Mouse (Mus musculus) lung, postnatal 0 days (tissue): ENCODE measurements around the gene Dgkq. TPM values are rescaled to one million over a fixed set of nuclear protein-coding genes. Genes with fewer than 3 reads are reported as not detected.

Experiments used
- ATAC-seq: fragments of 200-750 bp; cut with Nextera tagmentation; 2 replicates; pipeline ENCODE4 v1.8.0; 2017; ENCODE audit warnings: moderate library complexity
- DNase-seq: peaks from one replicate; pipeline ENCODE4 v3.0.0-alpha.2; 2016; ENCODE audit warnings: low spot score
- H3K27ac ChIP-seq: fragments of 300-500 bp; sonication (generic); 2 replicates; pipeline ENCODE4 v1.5.1; 2014; ENCODE audit warnings: antibody characterized with exemption, mild to moderate bottlenecking, low read length, mixed read lengths
- H3K27me3 ChIP-seq: fragments of 300-500 bp; sonication (generic); replicated peaks from 2 replicates; pipeline ENCODE4 v1.6.1; 2014; ENCODE audit warnings: low read length, mixed read lengths; ENCODE audit not compliant: insufficient read depth
- H3K36me3 ChIP-seq: fragments of 300-500 bp; sonication (generic); 2 replicates; pipeline ENCODE4 v1.6.1; 2014; ENCODE audit warnings: low read length, mixed read lengths; ENCODE audit not compliant: insufficient read depth
- H3K4me1 ChIP-seq: fragments of 300-500 bp; sonication (generic); 2 replicates; pipeline ENCODE4 v1.6.1; 2014; ENCODE audit warnings: antibody characterized with exemption, low read depth, low read length, mixed read lengths; ENCODE audit not compliant: insufficient read depth
- H3K4me2 ChIP-seq: fragments of 300-500 bp; sonication (generic); replicated peaks from 2 replicates; pipeline ENCODE4 v1.6.1; 2014; ENCODE audit warnings: low read depth, mild to moderate bottlenecking, low read length, moderate library complexity, mixed read lengths
- H3K4me3 ChIP-seq: fragments of 300-500 bp; sonication (generic); 2 replicates; pipeline ENCODE4 v1.5.1; 2014; ENCODE audit warnings: low read depth, low read length
- H3K9ac ChIP-seq: fragments of 300-500 bp; sonication (generic); replicated peaks from 2 replicates; pipeline ENCODE4 v1.6.1; 2014; ENCODE audit warnings: low read depth, mild to moderate bottlenecking
- H3K9me3 ChIP-seq: fragments of 300-500 bp; sonication (generic); 2 replicates; pipeline ENCODE4 v1.6.1; 2016; ENCODE audit warnings: low read length, mixed read lengths
- CTCF ChIP-seq: IDR thresholded peaks from 2 replicates; pipeline ENCODE4 v1.5.1; 2016; ENCODE audit warnings: antibody characterized with exemption, mild to moderate bottlenecking
- EP300 ChIP-seq: IDR thresholded peaks from 2 replicates; pipeline ENCODE4 v1.6.1; 2016; ENCODE audit warnings: antibody characterized with exemption, mild to moderate bottlenecking, control low read depth
- WGBS: fragments of 180-500 bp; shearing (Covaris S2); extraction: QIAGEN DNeasy Blood & Tissue Kit; methylation state at CpG from one replicate; pipeline ENCODE4 v1.1.7; 2014; 5-methylcytosine and 5-hydroxymethylcytosine counted together
- polyA plus RNA-seq: library from polyadenylated mRNA; unstranded; fragments of >200 nt; fragmentation: Nextera tagmentation; extraction: Ambion mirVana; gene quantifications from 2 replicates; pipeline ENCODE4 v1.2.1, GENCODE M21; 2015

Dgkq gene
- polyA plus RNA-seq, 1 experiment from 2014 or later, result 6.3 TPM

DNA sequence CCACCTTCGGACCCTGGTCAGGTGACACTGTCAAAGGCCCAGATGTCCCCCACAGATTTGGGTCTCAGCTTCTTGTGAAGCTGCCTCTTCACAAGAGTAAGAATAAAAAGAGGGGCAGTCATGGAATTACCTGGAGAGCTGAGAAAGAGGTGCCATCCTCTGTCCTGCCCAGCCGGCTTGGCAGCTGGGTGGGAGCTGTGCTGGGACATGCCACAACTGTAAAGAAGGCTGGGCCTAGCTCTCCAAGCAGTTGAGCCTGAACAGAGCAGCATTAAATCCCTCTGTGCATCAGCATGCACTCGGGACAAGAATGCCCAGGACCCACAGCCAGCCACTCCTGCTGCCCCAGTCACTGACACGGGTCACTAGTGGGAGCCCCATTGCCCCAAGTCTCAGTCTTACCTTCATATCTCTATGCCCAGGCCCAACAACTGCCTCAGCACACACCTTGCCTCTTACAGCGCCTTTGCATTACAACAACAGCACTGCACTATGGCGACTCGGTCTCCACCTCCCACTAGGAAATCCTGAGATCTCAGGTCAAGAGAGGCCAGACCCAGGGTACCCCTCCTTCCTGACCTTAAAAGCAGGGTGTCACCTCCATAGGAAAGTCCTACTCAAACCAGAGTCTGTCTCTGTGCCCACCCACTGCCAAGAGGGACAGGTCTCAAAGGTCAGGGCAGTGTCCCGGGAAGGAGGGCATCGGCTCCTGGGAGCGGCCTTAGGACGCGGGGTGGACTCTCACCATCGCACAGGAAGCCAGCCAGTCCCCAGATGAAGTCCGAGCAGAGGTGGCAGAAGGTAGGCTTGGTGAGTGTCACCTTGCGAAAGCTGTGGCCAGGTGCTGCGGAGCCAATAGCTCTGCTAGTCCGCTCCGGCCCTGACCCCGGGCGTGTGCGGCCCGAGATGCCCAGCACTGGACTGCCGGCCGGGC is 9.5 kb downstream of the Dgkq start, which contains the start of gene Idua:
TSS of gene Idua (plus strand) at position 634 of the 934 bp plus-strand sequence.
- Histone ChIP-seq H3K27me3 (no peaks in the 10 kb centered on the region), H3K4me3 (peak within 1 kb of the TSS; percentile 66), H3K4me2 (peak within 1 kb of the TSS; percentile 87), H3K4me1 (peaks cover 8% of the 10 kb centered on the region; the same call in 1 of the 2 replicates), H3K9ac (peak within 1 kb of the TSS; percentile 85), H3K9me3 (no peaks in the 10 kb centered on the region), H3K27ac (peak within 1 kb of the TSS; percentile 74), H3K36me3 (peaks cover 5% of the 10 kb centered on the region; the same call in 1 of the 2 replicates)
- 10% methylated on average over 23 of the region's 24 CpGs for WGBS
- ATAC-seq (peak; percentile 71), DNase-seq (no peak)
- no peak for TF ChIP-seq EP300
- no peak for TF ChIP-seq CTCF

GRCm38 (mm10) chr5:108658611-108659010 is 10.9 kb downstream of the Dgkq start:
- Histone ChIP-seq H3K36me3 (peaks cover 18% of the 10 kb centered on the region; the same call in 1 of the 2 replicates), H3K27me3 (no peaks in the 10 kb centered on the region), H3K9ac (no peak overlapping the region), H3K4me2 (no peak overlapping the region), H3K4me3 (no peak overlapping the region), H3K4me1 (peaks cover 8% of the 10 kb centered on the region; the same call in 1 of the 2 replicates), H3K27ac (no peak overlapping the region), H3K9me3 (no peaks in the 10 kb centered on the region)
- ATAC-seq, result no peak
- WGBS, result 83% methylated on average over 1 of the region's 1 CpGs
- TF ChIP-seq CTCF (no peak), EP300 (no peak)
- DNase-seq, result no peak

GRCm38 (mm10) chr5:108657406-108657805 is 12.1 kb downstream of the Dgkq start:
- no peak overlapping the region for H3K4me2 ChIP-seq
- TF ChIP-seq CTCF, result no peak
- no peak for TF ChIP-seq EP300
- WGBS, result 72% methylated on average over 5 of the region's 5 CpGs
- no peaks in the 10 kb centered on the region for H3K9me3 ChIP-seq
- no peak for ATAC-seq
- H3K9ac ChIP-seq, result no peak overlapping the region
- H3K36me3 ChIP-seq, result peaks cover 25% of the 10 kb centered on the region; the same call in 1 of the 2 replicates
- H3K27me3 ChIP-seq, result no peaks in the 10 kb centered on the region
- H3K4me3 ChIP-seq, result no peak overlapping the region
- DNase-seq, result no peak
- H3K27ac ChIP-seq, result no peak overlapping the region
- H3K4me1 ChIP-seq, result peaks cover 8% of the 10 kb centered on the region; the same call in 1 of the 2 replicates

DNA sequence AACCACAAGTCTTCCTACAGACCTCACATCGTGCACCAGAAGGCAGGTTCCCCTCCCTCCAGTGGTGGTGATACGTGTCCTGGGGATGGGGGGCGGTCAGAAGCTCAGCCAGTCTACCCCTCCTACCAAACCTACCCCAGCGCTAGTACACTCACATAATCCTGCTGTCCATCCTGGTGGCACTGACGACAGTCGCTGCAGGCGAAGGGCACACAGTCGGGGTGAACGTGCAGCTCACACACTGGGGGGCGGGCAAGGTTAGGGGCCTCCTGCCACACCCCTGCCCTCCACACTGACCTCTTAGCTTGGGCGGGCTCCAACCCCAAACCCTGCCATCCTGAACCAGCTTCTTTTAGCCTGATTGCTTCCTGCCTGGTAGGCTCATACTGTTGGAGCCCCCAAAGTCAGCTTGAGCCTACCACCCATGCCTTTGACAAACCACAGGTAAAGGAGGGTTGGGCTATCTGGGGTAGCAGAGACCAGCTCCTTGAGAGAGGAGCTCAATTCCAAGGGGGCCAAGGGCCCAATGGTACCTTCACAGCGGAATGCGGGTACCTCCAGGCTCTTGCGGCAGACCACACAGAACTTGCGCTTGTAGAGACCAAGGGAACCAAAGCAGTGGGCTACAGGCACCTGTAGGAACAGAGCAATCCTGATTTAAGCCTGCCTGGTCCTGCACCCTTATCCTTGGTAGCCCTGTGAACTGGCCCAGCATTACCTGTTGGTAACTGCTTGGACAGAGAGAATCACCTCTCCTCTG is 13.4 kb downstream of the Dgkq start:
- 90% methylated on average over 15 of the region's 15 CpGs for WGBS
- Histone ChIP-seq H3K4me2 (no peak overlapping the region), H3K36me3 (peaks cover 25% of the 10 kb centered on the region; the same call in 1 of the 2 replicates), H3K4me3 (no peak overlapping the region), H3K9ac (no peak overlapping the region), H3K4me1 (peaks cover 8% of the 10 kb centered on the region; the same call in 1 of the 2 replicates), H3K27me3 (no peaks in the 10 kb centered on the region), H3K27ac (no peak overlapping the region), H3K9me3 (no peaks in the 10 kb centered on the region)
- no peak for TF ChIP-seq CTCF
- no peak for TF ChIP-seq EP300
- ATAC-seq, result no peak
- DNase-seq, result no peak

GRCm38 (mm10) chr5:108655381-108655780 is 14.1 kb downstream of the Dgkq start:
- Histone ChIP-seq H3K27me3 (no peaks in the 10 kb centered on the region), H3K9ac (no peak overlapping the region), H3K4me2 (no peak overlapping the region), H3K9me3 (no peaks in the 10 kb centered on the region), H3K4me3 (no peak overlapping the region), H3K27ac (no peak overlapping the region), H3K4me1 (peaks cover 8% of the 10 kb centered on the region; the same call in 1 of the 2 replicates), H3K36me3 (peaks cover 25% of the 10 kb centered on the region; the same call in 1 of the 2 replicates)
- WGBS, result 94% methylated on average over 9 of the region's 9 CpGs
- no peak for DNase-seq
- no peak for TF ChIP-seq CTCF
- no peak for TF ChIP-seq EP300
- no peak for ATAC-seq
